Mouse (Mus musculus) splenic B cell, adult 2 months (primary cell): ENCODE measurements around the gene Cd8a.
"Not testable (repeated sequence)": the region's sequence is repeated elsewhere in the genome, so short reads cannot be mapped to it uniquely, and the experiment has no call there.

Source experiments
- DNase-seq: peaks from one replicate; pipeline ENCODE4 v3.0.0-alpha.2; 2011; ENCODE audit warnings: low read depth, low spot score
- H3K27me3 ChIP-seq: 2 replicates; pipeline ENCODE4 v1.6.1; 2012; ENCODE audit warnings: mild to moderate bottlenecking, low read length, moderate library complexity, mixed read lengths; ENCODE audit not compliant: control insufficient read depth, poor library complexity, insufficient read depth, severe bottlenecking
- H3K36me3 ChIP-seq: 2 replicates; pipeline ENCODE4 v1.6.1; 2012; ENCODE audit warnings: mild to moderate bottlenecking, low read length, moderate library complexity, mixed read lengths; ENCODE audit not compliant: control insufficient read depth, poor library complexity, insufficient read depth, severe bottlenecking

Gene Cd8a

GRCm38 (mm10) chr6:71373249-71373775 is at the start of gene Cd8a:
TSS of gene Cd8a (plus strand) at chr6:71373427.
- no peak for DNase-seq

GRCm38 (mm10) chr6:71324816-71325215 is 48.4 kb upstream of the Cd8a start:
- no peaks in the 10 kb centered on the region for H3K36me3 ChIP-seq

More at GRCm38 (mm10) chr6:71373249-71373775, at the start of gene Cd8a:
- H3K27me3 ChIP-seq: no peaks in the 10 kb centered on the region
- H3K36me3 ChIP-seq: no peaks in the 10 kb centered on the region

GRCm38 (mm10) chr6:71329881-71330280 is 43.3 kb upstream of the Cd8a start:
- H3K27me3 ChIP-seq: no peaks in the 10 kb centered on the region
- DNase-seq: no peak
- no peaks in the 10 kb centered on the region for H3K36me3 ChIP-seq

More at GRCm38 (mm10) chr6:71324816-71325215, 48.4 kb upstream of the Cd8a start:
- no peaks in the 10 kb centered on the region for H3K27me3 ChIP-seq
- no peak for DNase-seq

GRCm38 (mm10) chr6:71330486-71330885 is 42.7 kb upstream of the Cd8a start:
- DNase-seq: no peak
- no peaks in the 10 kb centered on the region for H3K27me3 ChIP-seq
- H3K36me3 ChIP-seq: no peaks in the 10 kb centered on the region

- not testable (repeated sequence) for H3K27me3 ChIP-seq, H3K36me3 ChIP-seq, DNase-seq
These were observed 41.7 kb upstream of the Cd8a start for GRCm38 (mm10) chr6:71331491-71331890.

- H3K27me3 ChIP-seq: no peaks in the 10 kb centered on the region
- no peaks in the 10 kb centered on the region for H3K36me3 ChIP-seq
- DNase-seq: no peak
These were observed 40.8 kb upstream of the Cd8a start for GRCm38 (mm10) chr6:71332236-71332965.

DNA sequence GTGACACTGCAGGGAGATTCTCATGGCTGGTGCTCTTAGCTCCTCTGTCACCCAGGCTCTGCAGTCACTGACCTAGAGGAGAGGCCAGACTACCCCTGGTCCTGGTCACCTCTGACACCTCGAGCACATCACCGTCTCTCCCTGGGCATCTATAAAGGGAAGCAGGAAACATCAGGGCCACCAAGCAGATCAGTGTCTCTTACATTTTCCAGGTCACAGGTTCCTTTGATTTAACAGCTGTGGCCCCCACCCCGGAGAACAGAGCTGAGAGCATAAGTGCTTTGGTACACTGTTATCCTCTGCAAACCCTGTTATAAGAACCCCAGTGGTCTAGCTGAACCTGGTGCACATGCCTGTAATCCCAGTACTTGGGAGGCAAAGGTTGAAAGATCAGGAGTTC is 40.2 kb upstream of the Cd8a start:
- Histone ChIP-seq H3K36me3 (no peaks in the 10 kb centered on the region), H3K27me3 (no peaks in the 10 kb centered on the region)
- no peak for DNase-seq

DNA sequence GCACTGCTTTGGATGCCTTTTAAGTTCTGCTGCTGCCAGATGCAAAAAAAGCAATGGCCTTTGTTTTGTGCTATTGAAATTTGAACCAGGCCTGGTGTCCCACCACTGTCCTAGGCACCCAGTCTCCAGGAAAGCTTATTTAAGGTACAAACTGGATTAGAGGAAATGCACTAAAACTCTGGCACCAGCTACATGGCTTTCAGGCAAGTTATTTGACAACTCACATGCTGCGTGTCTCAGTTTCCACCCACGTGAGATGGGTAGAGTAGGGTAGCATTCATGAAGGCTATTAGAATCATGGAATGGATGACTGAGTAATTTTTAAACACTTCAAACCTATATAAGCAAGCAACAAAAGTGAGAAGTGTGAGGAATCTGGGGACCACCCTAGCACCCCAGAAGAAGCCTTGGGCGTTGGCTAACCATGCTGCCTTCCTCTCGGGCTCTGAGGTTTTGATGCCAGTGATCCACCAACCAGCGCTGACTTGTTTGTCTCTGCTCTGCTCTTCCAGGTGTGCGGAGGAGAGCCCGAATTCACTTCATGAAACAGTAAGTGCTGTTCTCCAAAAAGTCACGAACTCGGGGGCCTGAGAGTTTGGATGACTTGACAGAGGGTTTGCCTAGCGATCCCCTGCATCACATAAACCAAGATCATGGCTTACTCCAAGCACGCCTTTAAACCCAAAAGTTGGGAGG is 39.5 kb upstream of the Cd8a start:
- no peak for DNase-seq
- H3K36me3 ChIP-seq: no peaks in the 10 kb centered on the region
- no peaks in the 10 kb centered on the region for H3K27me3 ChIP-seq

DNA sequence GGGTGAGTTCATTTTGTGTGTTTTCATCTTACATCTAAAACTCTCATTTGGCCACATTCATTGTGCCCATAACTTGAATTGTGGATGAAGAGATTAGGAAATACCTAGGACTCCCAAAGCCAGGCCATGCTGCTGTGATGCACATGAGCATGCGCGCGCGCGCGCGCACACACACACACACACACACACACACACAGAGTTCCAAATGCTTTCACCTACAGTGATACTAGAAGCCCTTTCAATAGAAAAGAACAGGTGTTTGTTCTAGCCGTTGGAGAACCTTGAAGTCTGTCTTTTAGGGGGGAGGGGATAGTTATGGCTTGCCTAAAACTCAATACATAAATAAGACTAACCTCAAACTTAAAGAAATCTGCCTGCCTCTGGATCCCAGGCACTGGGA is 35.6 kb upstream of the Cd8a start:
- DNase-seq: no peak
- no peaks in the 10 kb centered on the region for H3K27me3 ChIP-seq
- no peaks in the 10 kb centered on the region for H3K36me3 ChIP-seq

DNA sequence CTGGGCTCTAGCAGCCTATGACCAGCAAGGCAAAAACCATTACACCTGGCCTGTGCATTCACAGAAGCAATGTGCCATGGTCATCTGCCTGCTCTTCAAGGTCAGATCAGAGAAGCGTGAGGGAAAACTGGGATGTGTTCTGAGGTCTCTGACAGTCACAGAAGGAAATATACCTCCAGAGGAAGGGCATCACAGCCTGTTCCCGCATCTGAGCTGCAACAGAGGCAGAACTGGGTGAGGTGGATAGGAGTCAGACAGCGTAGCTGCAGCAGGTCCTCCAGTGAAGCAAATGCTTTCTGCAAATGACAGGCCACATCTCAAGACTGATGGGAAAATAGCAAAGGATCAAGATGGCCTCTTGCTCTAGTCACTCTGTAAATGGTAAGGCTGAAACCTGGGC is 34.3 kb upstream of the Cd8a start:
- no peak for DNase-seq
- no peaks in the 10 kb centered on the region for H3K36me3 ChIP-seq
- no peaks in the 10 kb centered on the region for H3K27me3 ChIP-seq

- Histone ChIP-seq H3K36me3 (no peaks in the 10 kb centered on the region), H3K27me3 (no peaks in the 10 kb centered on the region)
- DNase-seq: no peak
These were observed 33.9 kb upstream of the Cd8a start for GRCm38 (mm10) chr6:71339351-71339750.

DNA sequence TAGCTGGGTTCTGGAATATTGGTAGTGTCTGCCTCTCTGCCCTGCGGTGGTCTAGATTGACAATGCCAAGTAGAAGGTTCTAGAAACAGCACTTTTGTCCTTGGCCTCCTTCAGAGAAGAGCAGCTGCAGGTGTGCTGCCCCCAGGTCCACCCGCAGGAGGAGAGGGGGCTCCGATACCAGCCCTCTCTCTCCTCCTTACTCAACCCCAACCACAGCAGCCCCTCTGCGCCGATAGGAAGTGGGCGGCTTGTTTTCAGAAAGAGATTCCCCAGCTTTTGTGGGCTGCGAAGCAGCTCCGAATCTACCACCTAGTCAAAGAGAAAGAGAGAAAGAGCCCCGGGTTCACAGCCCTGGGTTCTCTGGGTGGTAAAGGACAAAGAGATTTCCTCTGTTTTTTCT is 32.0 kb upstream of the Cd8a start:
- no peaks in the 10 kb centered on the region for H3K27me3 ChIP-seq
- no peak for DNase-seq
- H3K36me3 ChIP-seq: no peaks in the 10 kb centered on the region

DNA sequence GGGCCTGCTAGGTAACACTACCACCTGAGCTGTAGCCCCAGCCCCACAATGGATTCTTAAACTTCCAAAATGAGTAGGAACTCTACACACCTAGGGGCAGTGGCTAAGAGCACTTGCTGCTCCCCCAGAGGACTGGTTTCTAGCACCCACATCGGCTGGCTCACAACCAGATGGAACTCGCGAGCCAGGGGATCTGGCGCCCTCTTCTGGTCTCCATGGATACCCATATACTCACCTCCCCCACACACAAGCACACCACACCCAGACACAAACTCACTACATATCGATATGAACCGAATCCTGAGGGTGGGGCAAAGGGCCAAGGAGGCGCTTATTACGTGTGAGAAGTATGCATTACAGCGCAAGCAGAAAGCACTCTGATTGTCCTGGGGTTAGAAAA is 25.2 kb upstream of the Cd8a start:
- Histone ChIP-seq H3K27me3 (no peaks in the 10 kb centered on the region), H3K36me3 (no peaks in the 10 kb centered on the region)
- DNase-seq: no peak

GRCm38 (mm10) chr6:71351201-71351600 is 22.0 kb upstream of the Cd8a start:
- DNase-seq: no peak
- H3K27me3 ChIP-seq: no peaks in the 10 kb centered on the region
- H3K36me3 ChIP-seq: no peaks in the 10 kb centered on the region

- no peak for DNase-seq
- H3K36me3 ChIP-seq: no peaks in the 10 kb centered on the region
- no peaks in the 10 kb centered on the region for H3K27me3 ChIP-seq
These were observed 21.0 kb upstream of the Cd8a start for GRCm38 (mm10) chr6:71352201-71352600.
